Comparison of ENCODE assay signal across 18 mouse cellular contexts in the genomic region with DNA sequence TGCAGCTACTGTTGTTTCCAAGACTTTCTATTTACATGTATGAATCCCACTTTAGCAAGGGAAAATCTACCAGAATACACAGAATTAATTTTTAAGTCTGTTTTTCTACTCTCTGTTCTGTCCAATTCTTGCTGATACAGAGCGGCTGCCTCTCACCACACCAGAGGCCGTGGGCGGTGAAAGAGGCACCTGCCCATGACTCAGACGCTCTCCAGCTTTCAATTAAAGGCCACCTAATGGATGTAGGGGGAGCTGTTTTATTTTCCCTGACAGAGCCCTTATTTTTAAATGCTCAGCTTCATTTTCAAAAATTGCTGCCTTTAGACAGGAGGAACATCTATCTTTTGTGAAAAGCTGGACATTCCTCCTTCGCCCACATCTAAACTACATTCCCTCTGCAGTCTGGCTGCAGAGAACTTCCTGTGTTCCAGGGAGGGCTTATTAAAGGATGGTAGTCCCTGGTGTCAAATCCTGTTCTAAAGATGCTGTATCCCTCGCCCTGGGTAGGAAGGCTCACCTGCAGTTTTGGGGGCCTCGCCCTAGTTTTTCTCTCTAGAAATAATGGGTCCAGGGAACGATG.
DNase-seq lines count a peak whose midpoint lies in the region; ATAC-seq and TF ChIP-seq lines count a peak whose summit lies in the region.
"Had no signal": no experiment of that assay in that cellular context is flagged by ENCODE, and none has a peak within 500 bp of the region (broad histone marks: within the 10 kb centered on the region; RNA-seq: fewer than 3 reads in every experiment).

No protein-coding gene starts in this region.

- in situ Hi-C loops in Patski (cut with MboI; ENCODE audit: low pct_unique_long_range_greater_than_20kb) = loop anchor here (5.0 to 10.0 kb wide), 2 partner anchors 82 to 275 kb away; partner anchors contain the start of genes Ngly1 and Oxsm

- TF ChIP-seq POLR2A in myocyte (IDR thresholded peaks at IDR 0.05; ENCODE audit: insufficient read length, low read depth) = no peak

- POLR2A ChIA-PET in Patski (lab: Charles Lee) = no interaction called here

- H3K4me2 ChIP-seq in myocyte (ENCODE audit: low read depth) = no peak overlapping the region
- H3K4me2 ChIP-seq in intestine, embryonic 15.5 days (replicated peaks) = no peak overlapping the region
- H3K4me2 ChIP-seq: embryonic facial prominence, embryonic 13.5 days; limb, embryonic 13.5 days had no signal

- WGBS in intestine, embryonic 15.5 days = 74% methylated on average over 8 of the region's 8 CpGs

- no peak; the same call in 1 of the 2 replicates for TF ChIP-seq CTCF in gastrocnemius, adult 2 months (IDR thresholded peaks at IDR 0.05)
- peak; percentile 34 for TF ChIP-seq CTCF in Patski (IDR thresholded peaks at IDR 0.05)

- H3K27me3 ChIP-seq in Patski (no peaks in the 10 kb centered on the region), myocyte (ENCODE audit: control insufficient read depth, insufficient read depth, insufficient read length) (no peaks in the 10 kb centered on the region)
- H3K27me3 ChIP-seq in intestine, embryonic 15.5 days (replicated peaks) = no peaks in the 10 kb centered on the region
- H3K27me3 ChIP-seq: embryonic facial prominence, embryonic 13.5 days; limb, embryonic 13.5 days had no signal

- no peak for DNase-seq in gastrocnemius, adult 2 months
- no peak for DNase-seq in gastrocnemius, adult 8-10 months (ENCODE audit: low spot score in 2 of 2)
- DNase-seq in left cerebral cortex, postnatal 14 days (ENCODE audit: low spot score in 2 of 2) = peak; percentile 21 to 37
- DNase-seq in left cerebral cortex, postnatal 10 days (ENCODE audit: extremely low spot score in 1 of 2, low spot score in 2 of 2) = no peak
- no peak for DNase-seq in Patski (ENCODE audit: low read depth, low spot score)
- no peak for DNase-seq in adrenal gland, adult (ENCODE audit: inconsistent age in 2 of 2, low spot score in 1 of 2)
- DNase-seq: cerebellum, postnatal 14 days; heart, adult 18-20 months; heart, postnatal 14 days; kidney, postnatal 10 days; lung, adult 18-20 months had no signal

- H3K36me3 ChIP-seq in myocyte (ENCODE audit: control insufficient read depth, insufficient read depth) = no peaks in the 10 kb centered on the region
- no peaks in the 10 kb centered on the region for H3K36me3 ChIP-seq in intestine, embryonic 15.5 days
- H3K36me3 ChIP-seq: embryonic facial prominence, embryonic 13.5 days; G1E; limb, embryonic 13.5 days had no signal

- H3K27ac ChIP-seq in gastrocnemius, adult 2 months = peak overlapping the region; percentile 78; the same call in 1 of the 2 replicates
- no peak overlapping the region for H3K27ac ChIP-seq in intestine, embryonic 15.5 days
- H3K27ac ChIP-seq: embryonic facial prominence, embryonic 13.5 days; limb, embryonic 13.5 days had no signal

- 0 out of 2 replicates have a peak, but pooled peaks cover 4% of the 10 kb centered on the region for H3K4me1 ChIP-seq in intestine, embryonic 15.5 days (replicated peaks)

- CTCF ChIA-PET in Patski (lab: Charles Lee) = interaction anchor here (0.9 kb wide), 1 partner anchor 9 kb away, joined by 3 read pairs; no protein-coding TSS in a partner anchor

- peak; percentile 51 for ATAC-seq in Patski
- ATAC-seq in intestine, embryonic 15.5 days = no peak
- ATAC-seq: forebrain, embryonic 14.5 days; inflammation-experienced regulatory T-cells, adult 6 months had no signal

- no peak overlapping the region for H3ac ChIP-seq in myocyte (ENCODE audit: control insufficient read depth, insufficient read length)

- no peak overlapping the region for H3K9ac ChIP-seq in intestine, embryonic 15.5 days
- H3K9ac ChIP-seq: embryonic facial prominence, embryonic 13.5 days; limb, embryonic 13.5 days had no signal

- intact Hi-C loops in gastrocnemius, adult 2 months (cut with DNase I) = no loop called here
- intact Hi-C loops in left cerebral cortex, postnatal 14 days (cut with DNase I) = no loop called here
- intact Hi-C loops in left cerebral cortex, postnatal 10 days (cut with DNase I) = no loop called here

- H3K4me3 ChIP-seq in gastrocnemius, adult 2 months = no peak overlapping the region
- no peak overlapping the region for H3K4me3 ChIP-seq in myocyte
- H3K4me3 ChIP-seq in intestine, embryonic 15.5 days (replicated peaks) = no peak overlapping the region
- H3K4me3 ChIP-seq: embryonic facial prominence, embryonic 13.5 days; limb, embryonic 13.5 days had no signal

- no peaks in the 10 kb centered on the region for H3K79me2 ChIP-seq in myocyte (ENCODE audit: control insufficient read depth, insufficient read depth)

- H3K9me3 ChIP-seq in intestine, embryonic 15.5 days = no peaks in the 10 kb centered on the region
- H3K9me3 ChIP-seq: embryonic facial prominence, embryonic 13.5 days; G1E; limb, embryonic 13.5 days had no signal

TF ChIP-seq in myocyte, 11 proteins besides CTCF, POLR2A, EP300 and RAD21:
- TF ChIP-seq TCF12 (IDR thresholded peaks at IDR 0.05; ENCODE audit: insufficient read depth, poor library complexity, severe bottlenecking) (no peak), USF1 (IDR thresholded peaks at IDR 0.05; ENCODE audit: low read depth) (no peak), SRF (IDR thresholded peaks at IDR 0.05; ENCODE audit: control insufficient read depth, insufficient read length, low read depth) (no peak), MYOD1 (IDR thresholded peaks at IDR 0.05; ENCODE audit: control insufficient read depth in 1 of 3, insufficient read length in 2 of 3, low read depth in 2 of 3) (peak in 2 of 3 experiments; percentile 9 to 41)

Comparison
In these comparisons a context has a peak if more than half of its experiments do, and no peak if none do; other contexts are left out.
1. DNase-seq: peak in left cerebral cortex, postnatal 14 days (2 of 2); none in gastrocnemius, adult 2 months (single experiment), gastrocnemius, adult 8-10 months (0 of 2), left cerebral cortex, postnatal 10 days (0 of 2), Patski (single experiment) and adrenal gland, adult (0 of 2).